Mouse (Mus musculus) E14TG2a.4 (cell line): ENCODE data around the gene Inpp5d.

Source experiments
- CTCF ChIP-seq: conservative IDR thresholded peaks from 2 replicates; pipeline ENCODE4 v1.5.1; 2014; ENCODE audit warnings: low read length
- NANOG ChIP-seq: IDR thresholded peaks from 2 replicates; pipeline ENCODE4 v1.6.1; 2014; ENCODE audit warnings: borderline replicate concordance, low read length, mixed read lengths
- POU5F1 ChIP-seq: IDR thresholded peaks from 2 replicates; pipeline ENCODE4 v1.6.1; 2014; ENCODE audit warnings: low read length, borderline replicate concordance

DNA sequence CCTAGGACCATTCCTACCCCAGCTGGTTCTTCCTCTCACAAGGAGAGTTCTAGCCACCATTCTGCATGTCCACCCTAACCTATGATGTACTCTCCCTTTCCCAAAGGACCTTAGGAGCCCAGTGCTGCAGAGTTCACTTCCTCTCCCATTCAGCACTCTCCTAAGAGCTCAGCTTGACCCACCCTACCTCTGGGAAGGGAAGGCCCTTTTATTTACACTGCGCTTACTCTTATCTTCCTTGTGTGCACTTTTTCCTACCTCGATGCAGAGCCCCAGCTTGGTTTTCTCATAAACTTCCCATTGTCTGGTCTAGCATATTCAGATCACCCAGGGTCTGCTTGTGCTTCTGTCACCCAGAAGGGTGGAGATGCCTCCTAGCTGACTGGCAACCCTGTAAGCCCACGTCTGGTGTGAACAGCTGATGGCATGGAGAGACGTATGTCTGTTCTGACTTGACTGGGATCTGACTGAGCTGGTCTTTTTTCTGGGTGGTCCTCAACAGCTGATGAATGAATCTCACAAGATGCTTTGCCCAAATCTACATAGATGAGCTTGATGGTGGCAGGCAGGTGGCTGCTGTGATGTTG lies 29.2 kb downstream of the Inpp5d start:
- TF ChIP-seq CTCF (no peak), NANOG (no peak), POU5F1 (no peak)
